Mouse (Mus musculus) limb, embryonic 13.5 days (tissue): ENCODE results near the gene Cdk5rap1. TPM values are rescaled to one million over a fixed set of nuclear protein-coding genes. Genes with fewer than 3 reads are reported as not detected.
"Not testable (repeated sequence)": the region's sequence is repeated elsewhere in the genome, so short reads cannot be mapped to it uniquely, and the experiment has no call there.

Experiments
- ATAC-seq: fragments of 200-750 bp; cut with Nextera tagmentation; 2 replicates; pipeline ENCODE4 v1.8.0; 2017; ENCODE audit warnings: low read depth, moderate number of reproducible peaks, moderate TSS enrichment; ENCODE audit not compliant: low FRiP score
- H3K27ac ChIP-seq: fragments of 300-500 bp; sonication (generic); 2 replicates; pipeline ENCODE4 v1.5.1; 2015; ENCODE audit warnings: inconsistent platforms, mild to moderate bottlenecking, moderate library complexity
- H3K27me3 ChIP-seq: fragments of 300-500 bp; sonication (generic); 2 replicates; pipeline ENCODE4 v1.6.1; 2015; ENCODE audit warnings: mild to moderate bottlenecking, inconsistent platforms
- H3K36me3 ChIP-seq: fragments of 300-500 bp; sonication (generic); 2 replicates; pipeline ENCODE4 v1.6.1; 2015; ENCODE audit warnings: inconsistent platforms, mild to moderate bottlenecking, moderate library complexity
- H3K4me1 ChIP-seq: fragments of 300-500 bp; sonication (generic); 2 replicates; pipeline ENCODE4 v1.6.1; 2015; ENCODE audit warnings: inconsistent platforms
- H3K4me2 ChIP-seq: fragments of 300-500 bp; sonication (generic); replicated peaks from 2 replicates; pipeline ENCODE4 v1.6.1; 2015; ENCODE audit warnings: inconsistent platforms, mild to moderate bottlenecking, moderate library complexity
- H3K4me3 ChIP-seq: fragments of 300-500 bp; sonication (generic); 2 replicates; pipeline ENCODE4 v1.5.1; 2015; ENCODE audit warnings: moderate library complexity, mild to moderate bottlenecking, inconsistent platforms
- H3K9ac ChIP-seq: fragments of 300-500 bp; sonication (generic); 2 replicates; pipeline ENCODE4 v1.6.1; 2015; ENCODE audit warnings: mild to moderate bottlenecking, inconsistent platforms
- H3K9me3 ChIP-seq: fragments of 300-500 bp; sonication (generic); 2 replicates; pipeline ENCODE4 v1.6.1; 2016; ENCODE audit warnings: inconsistent platforms
- WGBS: fragments of 180-500 bp; shearing (Covaris S2); methylation state at CpG from one replicate; pipeline ENCODE4 v1.1.7; 2015; 5-methylcytosine and 5-hydroxymethylcytosine counted together
- polyA plus RNA-seq: library from polyadenylated mRNA; unstranded; fragments of >200 nt; fragmentation: Nextera tagmentation; extraction: Ambion mirVana; gene quantifications from 2 replicates; pipeline ENCODE4 v1.2.1, GENCODE M21; 2015

Cdk5rap1 gene
- polyA plus RNA-seq, 1 experiment from 2014 or later = 19.6 TPM

- H3K4me2 ChIP-seq = peak overlapping the region; percentile 27; the same call in 1 of the 2 replicates
- not testable (repeated sequence) for H3K9ac ChIP-seq, H3K27ac ChIP-seq, H3K27me3 ChIP-seq, H3K36me3 ChIP-seq, H3K9me3 ChIP-seq, H3K4me3 ChIP-seq, H3K4me1 ChIP-seq, ATAC-seq
- 3% methylated on average over 10 of the region's 10 CpGs for WGBS
These were observed 78.1 kb downstream of the Cdk5rap1 start for GRCm38 (mm10) chr2:154294746-154295145.

GRCm38 (mm10) chr2:154292833-154293232 is 80.0 kb downstream of the Cdk5rap1 start:
- H3K4me1 ChIP-seq = no peaks in the 10 kb centered on the region
- no peak overlapping the region for H3K27ac ChIP-seq
- WGBS = 73% methylated on average over 1 of the region's 1 CpGs
- no peaks in the 10 kb centered on the region for H3K36me3 ChIP-seq
- no peaks in the 10 kb centered on the region for H3K27me3 ChIP-seq
- H3K4me2 ChIP-seq = no peak overlapping the region
- H3K4me3 ChIP-seq = no peak overlapping the region
- no peak overlapping the region for H3K9ac ChIP-seq
- no peaks in the 10 kb centered on the region for H3K9me3 ChIP-seq
- no peak for ATAC-seq

GRCm38 (mm10) chr2:154291866-154292265 is 80.9 kb downstream of the Cdk5rap1 start:
- H3K9ac ChIP-seq, H3K36me3 ChIP-seq, H3K27ac ChIP-seq, H3K4me2 ChIP-seq, H3K4me3 ChIP-seq, H3K4me1 ChIP-seq, H3K9me3 ChIP-seq, ATAC-seq, H3K27me3 ChIP-seq: not testable (repeated sequence)
- 91% methylated on average over 3 of the region's 3 CpGs for WGBS

Other genes with a start within 250 kb of the Cdk5rap1 start
- gene Bpifa3, start 242.7 kb downstream of the Cdk5rap1 start, polyA plus RNA-seq = not detected in 2 replicates
- gene Bpifa1, start 230.1 kb downstream of the Cdk5rap1 start, polyA plus RNA-seq = not detected in 2 replicates
- not detected in 2 replicates for gene Bpifa5, start 210.4 kb downstream of the Cdk5rap1 start, polyA plus RNA-seq
- not detected in 2 replicates for gene Bpifb1, start 182.2 kb downstream of the Cdk5rap1 start, polyA plus RNA-seq
- 0.14 and 0.15 TPM in 2 replicates for gene Bpifb5, start 149.3 kb downstream of the Cdk5rap1 start, polyA plus RNA-seq
- not detected in 2 replicates for gene Bpifb9a, start 115.2 kb downstream of the Cdk5rap1 start, polyA plus RNA-seq
- not detected in 2 replicates for gene Bpifb9b, start 65.8 kb downstream of the Cdk5rap1 start, polyA plus RNA-seq
- gene Snta1, start 35.1 kb upstream of the Cdk5rap1 start, polyA plus RNA-seq = 7.4 and 8.2 TPM in 2 replicates
- 48.3 and 52.2 TPM in 2 replicates for gene Cbfa2t2, start 63.5 kb upstream of the Cdk5rap1 start, polyA plus RNA-seq
- 0.88 and 1.1 TPM in 2 replicates for gene 1700003F12Rik, start 174.1 kb upstream of the Cdk5rap1 start, polyA plus RNA-seq
- gene Actl10, start 178.8 kb upstream of the Cdk5rap1 start, polyA plus RNA-seq = 0.33 and 0.47 TPM in 2 replicates
- 3.7 and 3.9 TPM in 2 replicates for gene Necab3, start 185.9 kb upstream of the Cdk5rap1 start, polyA plus RNA-seq
- 20.1 and 20.8 TPM in 2 replicates for gene E2f1, start 196.9 kb upstream of the Cdk5rap1 start, polyA plus RNA-seq
- 18.8 and 21.6 TPM in 2 replicates for gene Pxmp4, start 230.7 kb upstream of the Cdk5rap1 start, polyA plus RNA-seq
- 1.1 and 1.3 TPM in 2 replicates for gene Zfp341, start 240.3 kb upstream of the Cdk5rap1 start, polyA plus RNA-seq
- 0.43 TPM in 1 of 2 replicates, not detected in the other for gene 4930519P11Rik, start 240.4 kb upstream of the Cdk5rap1 start, polyA plus RNA-seq